Mouse (Mus musculus) MEL (cell line): ENCODE measurements at regions not wholly inside any gene's neighbourhood (a gene's known extent, or its start where the extent isn't known, plus 50 kb on each side); places are given as distances from the start of the nearest gene placed in this dataset.

Experiments used
- CHD1 ChIP-seq: IDR thresholded peaks from 2 replicates; pipeline ENCODE4 v1.6.1; 2012; ENCODE audit warnings: low read depth, mild to moderate bottlenecking, inconsistent platforms, low read length, improper control_type of control experiment
- GABPA ChIP-seq: IDR thresholded peaks from 2 replicates; pipeline ENCODE4 v1.6.1; 2012; ENCODE audit warnings: low read depth, mild to moderate bottlenecking, inconsistent platforms, low read length, improper control_type of control experiment, moderate library complexity
- MAFK ChIP-seq: IDR thresholded peaks from 2 replicates; pipeline ENCODE4 v1.6.1; 2011; ENCODE audit warnings: low read depth, mild to moderate bottlenecking, low read length, improper control_type of control experiment, borderline replicate concordance

GRCm38 (mm10) chr12:56081406-56081805 is 245.3 kb downstream of the Brms1l start:
- no peak for TF ChIP-seq MAFK
- no peak for TF ChIP-seq CHD1
- TF ChIP-seq GABPA: no peak
